Mouse (Mus musculus) lung, postnatal 0 days (tissue): ENCODE data around the gene Scamp3.

Experiments
- CTCF ChIP-seq: IDR thresholded peaks from 2 replicates; pipeline ENCODE4 v1.5.1; 2016; ENCODE audit warnings: antibody characterized with exemption, mild to moderate bottlenecking
- EP300 ChIP-seq: IDR thresholded peaks from 2 replicates; pipeline ENCODE4 v1.6.1; 2016; ENCODE audit warnings: antibody characterized with exemption, mild to moderate bottlenecking, control low read depth

DNA sequence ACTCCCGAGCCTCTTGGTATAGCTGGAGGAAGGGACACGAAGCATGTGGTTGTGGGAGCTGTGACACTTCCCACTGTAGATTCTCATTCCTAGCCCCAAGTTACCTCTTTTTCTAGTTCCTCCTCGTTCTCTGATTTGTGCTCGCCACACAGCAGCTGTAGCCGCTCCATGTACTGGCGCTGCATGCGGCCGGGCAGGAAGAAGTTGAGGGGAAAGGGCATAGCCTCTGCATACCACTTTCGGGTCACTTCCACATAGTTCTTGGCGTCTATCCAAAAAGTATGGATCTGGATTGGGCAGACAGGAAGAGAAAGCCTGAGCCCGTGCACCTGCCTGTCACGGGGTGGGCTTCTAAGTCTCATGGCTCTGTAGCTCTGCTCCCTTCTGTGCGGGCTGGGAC is 32.9 kb downstream of the Scamp3 start:
- TF ChIP-seq EP300 (no peak), CTCF (no peak)
